Comparison of ENCODE assay signal across 8 mouse cellular contexts in the genomic region with DNA sequence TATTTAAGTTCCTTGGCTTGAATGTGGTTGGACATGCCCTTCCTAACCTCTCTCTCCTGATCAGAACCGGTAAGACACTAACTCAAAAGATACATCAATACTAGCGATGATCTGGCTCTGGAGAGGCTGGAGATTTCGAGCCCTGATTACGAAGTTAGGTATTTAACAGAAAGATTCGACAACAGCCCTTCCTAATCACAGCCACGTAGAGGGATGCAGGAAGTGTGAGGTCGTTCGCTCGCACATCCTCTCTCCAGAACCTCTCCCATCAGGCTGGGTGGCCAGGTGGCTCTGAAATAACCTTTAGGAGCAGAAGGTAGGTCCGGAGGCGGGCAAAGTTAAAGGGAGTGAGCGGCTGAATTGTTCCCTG. TPM values are rescaled to one million over a fixed set of nuclear protein-coding genes. Genes with fewer than 3 reads are reported as not detected.
DNase-seq lines count a peak whose midpoint lies in the region; ATAC-seq and TF ChIP-seq lines count a peak whose summit lies in the region.

A gene (plus strand): TSS at position 206 of the 370 bp plus-strand sequence.

- TF ChIP-seq RAD21 in MEL (IDR thresholded peaks at IDR 0.05; ENCODE audit: low read depth, low read length), result no peak

- H3K27me3 ChIP-seq in kidney, adult 2 months (replicated peaks; ENCODE audit: control insufficient read depth, insufficient read depth, low read length), result no peaks in the 10 kb centered on the region
- H3K27me3 ChIP-seq in MEL (ENCODE audit: control insufficient read depth in 1 of 2, insufficient read depth in 2 of 2, low read length in 2 of 2), result no peaks in the 10 kb centered on the region
- H3K27me3 ChIP-seq in forebrain, embryonic 13.5 days, result no peaks in the 10 kb centered on the region
- 0 out of 2 replicates have a peak, but pooled peaks cover 3% of the 10 kb centered on the region for H3K27me3 ChIP-seq in neural tube, embryonic 13.5 days

- no peak for DNase-seq in kidney, adult 2 months
- DNase-seq in kidney, postnatal 36 days, result no peak
- DNase-seq in MEL (ENCODE audit: low read depth, low spot score), result peak; percentile 55
- DNase-seq in left cerebral cortex, postnatal 10 days (ENCODE audit: extremely low spot score in 1 of 2, low spot score in 2 of 2), result no peak
- DNase-seq in thymus, adult 18-20 months, result no peak
- no peak for DNase-seq in cerebellum, adult 9-11 months

- WGBS in kidney, adult 2 months, result under 1% methylated on average over 12 of the region's 12 CpGs
- WGBS in forebrain, embryonic 13.5 days, result 2% methylated on average over 12 of the region's 12 CpGs
- WGBS in neural tube, embryonic 13.5 days, result 2% methylated on average over 12 of the region's 12 CpGs

- peak within 1 kb of the TSS; percentile 85 for H3K9ac ChIP-seq in MEL (ENCODE audit: control insufficient read depth, low read depth, low read length, poor library complexity, severe bottlenecking)
- peak within 1 kb of the TSS; percentile 89 for H3K9ac ChIP-seq in forebrain, embryonic 13.5 days
- peak within 1 kb of the TSS; percentile 94 for H3K9ac ChIP-seq in neural tube, embryonic 13.5 days

- no peaks in the 10 kb centered on the region for H3K36me3 ChIP-seq in kidney, adult 2 months (ENCODE audit: control insufficient read depth, insufficient read depth, low read length)
- H3K36me3 ChIP-seq in MEL (ENCODE audit: control insufficient read depth in 1 of 2, insufficient read depth in 2 of 2, low read length in 2 of 2), result peaks cover 0 to 13% of the 10 kb centered on the region in 2 experiments; a peak in 2 of 4 replicates
- H3K36me3 ChIP-seq in forebrain, embryonic 13.5 days (ENCODE audit: poor library complexity, severe bottlenecking), result no peaks in the 10 kb centered on the region
- H3K36me3 ChIP-seq in neural tube, embryonic 13.5 days, result no peaks in the 10 kb centered on the region

- TF ChIP-seq POLR2A in kidney, adult 2 months (IDR thresholded peaks at IDR 0.05; ENCODE audit: low read depth, low read length), result no peak
- no peak for TF ChIP-seq POLR2A in MEL (IDR thresholded peaks at IDR 0.05; ENCODE audit: control insufficient read depth in 1 of 2, insufficient read depth in 1 of 2, low read depth in 1 of 2, low read length in 2 of 2, poor library complexity in 1 of 2)

- H3K27ac ChIP-seq in kidney, adult 2 months (ENCODE audit: insufficient read depth, low read depth, low read length), result peak within 1 kb of the TSS; percentile 86
- peak within 1 kb of the TSS; percentile 26 for H3K27ac ChIP-seq in MEL (ENCODE audit: control insufficient read depth, low read depth, low read length)
- peak within 1 kb of the TSS; percentile 96 for H3K27ac ChIP-seq in forebrain, embryonic 13.5 days
- H3K27ac ChIP-seq in neural tube, embryonic 13.5 days (replicated peaks), result peak within 1 kb of the TSS; percentile 96

- no peak for TF ChIP-seq EP300 in MEL (IDR thresholded peaks at IDR 0.05; ENCODE audit: low read depth in 1 of 2, low read length in 2 of 2)

- no peak for TF ChIP-seq CTCF in kidney, adult 2 months (conservative IDR thresholded peaks at IDR 0.05; ENCODE audit: insufficient read depth, insufficient read length, low read depth, low read length)
- no peak for TF ChIP-seq CTCF in MEL (IDR thresholded peaks at IDR 0.05 in 2 of 3, conservative IDR thresholded peaks at IDR 0.05 in 1 of 3; ENCODE audit: control insufficient read depth in 1 of 3, insufficient read depth in 1 of 3, low read depth in 2 of 3, low read length in 3 of 3, poor library complexity in 1 of 3, severe bottlenecking in 1 of 3)

- peak within 1 kb of the TSS; percentile 83 for H3K4me3 ChIP-seq in kidney, adult 2 months (ENCODE audit: insufficient read depth, low read depth, low read length)
- H3K4me3 ChIP-seq in MEL (ENCODE audit: control insufficient read depth in 1 of 2, insufficient read depth in 1 of 2, low read depth in 2 of 2, low read length in 2 of 2), result peak within 1 kb of the TSS; percentile 67 to 90
- peak within 1 kb of the TSS; percentile 82 for H3K4me3 ChIP-seq in forebrain, embryonic 13.5 days
- H3K4me3 ChIP-seq in neural tube, embryonic 13.5 days, result peak within 1 kb of the TSS; percentile 82

- no peak for ATAC-seq in forebrain, embryonic 13.5 days
- no peak; the same call in 1 of the 2 replicates for ATAC-seq in neural tube, embryonic 13.5 days (ENCODE audit: low read depth)

- intact Hi-C loops in left cerebral cortex, postnatal 10 days (cut with DNase I), result no loop called here

- no peaks in the 10 kb centered on the region for H3K9me3 ChIP-seq in MEL (replicated peaks; ENCODE audit: insufficient read depth, low read length)
- no peaks in the 10 kb centered on the region for H3K9me3 ChIP-seq in forebrain, embryonic 13.5 days (replicated peaks)
- no peaks in the 10 kb centered on the region for H3K9me3 ChIP-seq in neural tube, embryonic 13.5 days

- no peaks in the 10 kb centered on the region; the same call in 1 of the 2 replicates for H3K4me1 ChIP-seq in kidney, adult 2 months (ENCODE audit: control insufficient read depth, insufficient read depth, low read length)
- peaks cover 5 to 7% of the 10 kb centered on the region in 2 experiments for H3K4me1 ChIP-seq in MEL (ENCODE audit: control insufficient read depth in 1 of 2, insufficient read depth in 2 of 2, low read length in 2 of 2)
- H3K4me1 ChIP-seq in forebrain, embryonic 13.5 days, result peaks cover 36% of the 10 kb centered on the region
- peaks cover 41% of the 10 kb centered on the region for H3K4me1 ChIP-seq in neural tube, embryonic 13.5 days (replicated peaks)

- H3K4me2 ChIP-seq in forebrain, embryonic 13.5 days, result peak within 1 kb of the TSS; percentile 76
- peak within 1 kb of the TSS; percentile 67 for H3K4me2 ChIP-seq in neural tube, embryonic 13.5 days

- peaks cover 8% of the 10 kb centered on the region for H3K79me2 ChIP-seq in MEL (ENCODE audit: control insufficient read depth, insufficient read depth, low read length, poor library complexity)

TF ChIP-seq in MEL, 35 proteins besides CTCF, POLR2A, EP300 and RAD21:
- TF ChIP-seq CHD2 (IDR thresholded peaks at IDR 0.05; ENCODE audit: low read length), result no peak
- peak; percentile 35; the same call in 1 of the 2 replicates for TF ChIP-seq GATA1 (IDR thresholded peaks at IDR 0.05; ENCODE audit: low read depth, low read length)

RNA-seq across cellular contexts. Expression of the gene that starts here (rescaled TPM):
- 8.6 and 10.0 TPM in 2 replicates for polyA plus RNA-seq in kidney, adult 2 months (2012; rRNA removed)
- 8.2 and 12.0 TPM in 2 replicates for total RNA-seq in MEL (2012; rRNA removed)
- 10 to 100 TPM in 1 of 2 experiments, not detected in 1; 24.5 TPM for polyA plus RNA-seq in MEL (2012; ENCODE audit: insufficient read depth in 1 of 2, insufficient read length in 2 of 2, low read depth in 1 of 2, low replicate concordance in 2 of 2, missing spikeins in 1 of 2)
- polyA plus RNA-seq in forebrain, embryonic 13.5 days (2015; fragmentation: Nextera tagmentation; extraction: Ambion mirVana), result 44.6 and 46.2 TPM in 2 replicates
- 10 to 100 TPM; 34.4 to 36.4 TPM for total RNA-seq in left cerebral cortex, postnatal 10 days (2021)
- polyA plus RNA-seq in neural tube, embryonic 13.5 days (2015; fragmentation: Nextera tagmentation; extraction: Ambion mirVana), result 44.4 and 48.9 TPM in 2 replicates

Comparison
In these comparisons a context has a peak if more than half of its experiments do, and no peak if none do; other contexts are left out.
1. H3K27ac ChIP-seq: peak in every context shown above with its lines; median percentile 96 in forebrain, embryonic 13.5 days; 96 in neural tube, embryonic 13.5 days; 86 in kidney, adult 2 months; 26 in MEL.